Mouse (Mus musculus): ENCODE data around the gene Phrf1. TPM values are rescaled to one million over a fixed set of nuclear protein-coding genes. Genes with fewer than 3 reads are reported as not detected.
A peak's percentile ranks its signal among the peaks of the same experiment; 100 is the strongest.

Gene Phrf1
- polyA plus RNA-seq, 1 experiment from 2014 or later, result 43.5 TPM

DNA sequence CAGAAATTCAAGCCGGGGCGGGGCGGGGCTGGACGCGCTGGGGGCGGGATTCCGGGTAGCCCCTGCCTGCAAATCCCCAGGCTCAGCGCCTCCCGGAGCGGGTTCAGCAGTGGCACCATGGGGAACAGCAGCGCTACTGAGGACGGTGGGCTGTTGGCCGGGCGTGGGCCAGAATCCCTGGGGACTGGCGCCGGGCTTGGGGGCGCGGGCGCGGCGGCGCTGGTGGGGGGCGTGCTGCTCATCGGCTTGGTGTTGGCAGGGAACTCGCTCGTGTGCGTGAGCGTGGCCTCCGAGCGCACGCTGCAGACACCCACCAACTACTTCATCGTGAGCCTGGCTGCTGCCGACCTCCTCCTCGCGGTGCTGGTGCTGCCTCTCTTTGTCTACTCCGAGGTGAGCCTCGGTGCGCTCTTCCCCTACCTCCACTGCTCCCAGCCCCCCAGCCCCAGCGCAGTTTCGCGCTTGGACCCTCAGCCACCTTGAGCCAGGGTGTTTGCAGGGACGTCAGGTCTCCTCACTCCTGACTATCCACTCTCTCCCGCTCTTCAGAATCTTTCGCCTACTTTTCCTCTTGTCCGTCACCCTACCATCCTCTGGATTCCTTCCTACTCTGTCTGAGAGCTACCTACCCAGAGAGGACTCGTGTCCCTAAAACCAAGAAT, 63.5 kb downstream of the Phrf1 start, which contains the start of gene Drd4:
TSS of gene Drd4 (plus strand) at position 86 of the 662 bp plus-strand sequence.
- ATAC-seq (replicated peaks; ENCODE audit: extremely low read depth, insufficient read depth, low FRiP score), result no peak
- peak within 1 kb of the TSS; percentile 60 for H3K9ac ChIP-seq (ENCODE audit: low read length)
- H3K4me3 ChIP-seq (ENCODE audit: low read length), result peak within 1 kb of the TSS; percentile 51
- peaks cover 47% of the 10 kb centered on the region for H3K27me3 ChIP-seq (ENCODE audit: control insufficient read depth, insufficient read depth, low read length)
- peak within 1 kb of the TSS; percentile 75 for H3K4me2 ChIP-seq (ENCODE audit: low read depth, low read length)
- no peaks in the 10 kb centered on the region for H3K9me3 ChIP-seq (replicated peaks; ENCODE audit: control insufficient read depth, low read length)
- WGBS, result 5% methylated on average over 46 of the region's 46 CpGs
- H3K4me1 ChIP-seq (ENCODE audit: control insufficient read depth, insufficient read depth, low read length), result peaks cover 18% of the 10 kb centered on the region
- H3K36me3 ChIP-seq (ENCODE audit: control insufficient read depth, insufficient read depth), result peaks cover 3% of the 10 kb centered on the region
- H3K27ac ChIP-seq (ENCODE audit: low read length), result no peak within 1 kb of the TSS

DNA sequence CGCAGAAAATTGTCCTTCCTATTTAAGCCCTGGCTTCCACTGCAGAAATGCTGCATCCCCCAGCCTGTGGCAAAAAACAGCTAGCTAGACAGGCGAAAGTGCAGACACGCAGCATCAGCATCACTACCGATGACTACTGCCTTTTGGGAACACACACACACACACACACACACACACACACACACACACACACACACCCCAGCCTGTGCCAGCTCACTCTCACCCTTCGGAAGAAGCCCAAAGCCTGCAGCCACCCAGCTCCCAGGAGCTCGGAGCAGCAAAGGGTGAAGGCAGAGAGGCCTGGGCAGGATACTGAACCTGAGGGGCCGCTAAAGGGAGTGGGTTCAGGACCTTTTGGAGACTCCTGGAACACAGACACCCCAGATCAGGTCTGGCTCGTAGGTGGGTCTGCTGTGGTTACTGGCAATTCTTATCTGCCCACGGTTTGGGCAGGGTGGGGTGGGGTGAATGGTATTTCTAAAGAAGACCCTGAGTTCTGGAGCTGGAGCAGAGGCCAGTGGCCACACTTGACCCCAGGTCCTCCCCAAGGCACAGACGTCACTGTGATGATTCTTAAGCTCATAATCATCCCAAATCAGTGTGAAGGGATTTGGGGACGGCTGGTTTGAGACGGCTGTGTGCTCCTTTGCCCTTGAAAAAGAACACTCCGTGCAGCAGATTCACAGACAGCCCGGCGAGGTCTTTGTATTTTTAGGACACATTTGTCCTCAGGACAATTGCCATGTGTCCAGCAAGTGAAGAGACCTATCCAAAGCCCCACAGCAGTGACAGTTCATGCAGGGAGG, 64.2 kb downstream of the Phrf1 start:
- peak overlapping the region; percentile 51 for H3K4me3 ChIP-seq (ENCODE audit: low read length)
- peaks cover 47% of the 10 kb centered on the region for H3K27me3 ChIP-seq (ENCODE audit: control insufficient read depth, insufficient read depth, low read length)
- H3K9ac ChIP-seq (ENCODE audit: low read length), result no peak overlapping the region; the same call in 1 of the 2 replicates
- H3K4me2 ChIP-seq (ENCODE audit: low read depth, low read length), result peak overlapping the region; percentile 75; the same call in 1 of the 2 replicates
- H3K4me1 ChIP-seq (ENCODE audit: control insufficient read depth, insufficient read depth, low read length), result peaks cover 18% of the 10 kb centered on the region
- no peaks in the 10 kb centered on the region for H3K9me3 ChIP-seq (replicated peaks; ENCODE audit: control insufficient read depth, low read length)
- no peak for ATAC-seq (replicated peaks; ENCODE audit: extremely low read depth, insufficient read depth, low FRiP score)
- WGBS, result 43% methylated on average over 15 of the region's 15 CpGs
- peaks cover 6% of the 10 kb centered on the region for H3K36me3 ChIP-seq (ENCODE audit: control insufficient read depth, insufficient read depth)
- no peak overlapping the region for H3K27ac ChIP-seq (ENCODE audit: low read length)

DNA sequence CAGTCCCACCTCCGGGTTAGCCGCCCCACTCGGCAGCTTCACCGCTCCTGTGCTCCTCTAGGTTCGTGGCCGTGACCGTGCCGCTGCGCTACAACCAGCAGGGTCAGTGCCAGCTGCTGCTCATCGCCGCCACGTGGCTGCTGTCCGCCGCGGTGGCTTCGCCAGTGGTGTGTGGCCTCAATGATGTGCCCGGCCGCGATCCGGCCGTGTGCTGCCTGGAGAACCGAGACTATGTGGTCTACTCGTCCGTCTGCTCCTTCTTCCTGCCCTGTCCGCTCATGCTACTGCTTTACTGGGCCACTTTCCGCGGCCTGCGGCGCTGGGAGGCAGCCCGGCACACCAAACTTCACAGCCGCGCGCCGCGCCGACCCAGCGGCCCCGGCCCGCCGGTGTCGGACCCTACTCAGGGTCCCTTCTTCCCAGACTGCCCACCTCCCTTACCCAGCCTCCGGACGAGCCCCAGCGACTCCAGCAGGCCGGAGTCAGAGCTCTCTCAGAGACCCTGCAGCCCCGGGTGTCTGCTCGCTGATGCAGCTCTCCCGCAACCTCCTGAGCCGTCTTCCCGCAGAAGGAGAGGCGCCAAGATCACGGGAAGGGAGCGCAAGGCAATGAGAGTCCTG, 65.4 kb downstream of the Phrf1 start:
- peak overlapping the region; percentile 62 for H3K4me2 ChIP-seq (ENCODE audit: low read depth, low read length)
- peaks cover 6% of the 10 kb centered on the region for H3K36me3 ChIP-seq (ENCODE audit: control insufficient read depth, insufficient read depth)
- H3K4me1 ChIP-seq (ENCODE audit: control insufficient read depth, insufficient read depth, low read length), result peaks cover 18% of the 10 kb centered on the region
- peak overlapping the region; percentile 41 for H3K4me3 ChIP-seq (ENCODE audit: low read length)
- peak overlapping the region; percentile 37 for H3K9ac ChIP-seq (ENCODE audit: low read length)
- no peak for ATAC-seq (replicated peaks; ENCODE audit: extremely low read depth, insufficient read depth, low FRiP score)
- peaks cover 47% of the 10 kb centered on the region for H3K27me3 ChIP-seq (ENCODE audit: control insufficient read depth, insufficient read depth, low read length)
- 2% methylated on average over 53 of the region's 53 CpGs for WGBS
- no peak overlapping the region for H3K27ac ChIP-seq (ENCODE audit: low read length)
- H3K9me3 ChIP-seq (replicated peaks; ENCODE audit: control insufficient read depth, low read length), result no peaks in the 10 kb centered on the region

DNA sequence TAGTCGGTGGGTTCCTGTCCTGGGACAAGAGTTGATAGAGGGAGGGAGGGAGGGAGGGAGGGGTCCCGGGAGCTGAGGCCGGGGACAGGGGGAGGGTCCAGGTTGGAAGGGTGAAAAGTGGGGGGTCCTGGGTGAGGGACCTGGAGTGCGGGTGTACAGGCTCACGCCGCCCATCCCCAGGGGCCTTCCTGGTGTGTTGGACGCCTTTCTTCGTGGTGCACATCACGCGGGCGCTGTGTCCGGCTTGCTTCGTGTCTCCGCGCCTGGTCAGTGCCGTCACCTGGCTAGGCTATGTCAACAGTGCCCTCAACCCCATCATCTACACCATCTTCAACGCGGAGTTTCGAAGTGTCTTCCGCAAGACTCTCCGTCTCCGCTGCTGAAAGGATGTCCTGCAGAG, 65.9 kb downstream of the Phrf1 start:
- 5% methylated on average over 22 of the region's 22 CpGs for WGBS
- no peak overlapping the region for H3K9ac ChIP-seq (ENCODE audit: low read length)
- no peak for ATAC-seq (replicated peaks; ENCODE audit: extremely low read depth, insufficient read depth, low FRiP score)

DNA sequence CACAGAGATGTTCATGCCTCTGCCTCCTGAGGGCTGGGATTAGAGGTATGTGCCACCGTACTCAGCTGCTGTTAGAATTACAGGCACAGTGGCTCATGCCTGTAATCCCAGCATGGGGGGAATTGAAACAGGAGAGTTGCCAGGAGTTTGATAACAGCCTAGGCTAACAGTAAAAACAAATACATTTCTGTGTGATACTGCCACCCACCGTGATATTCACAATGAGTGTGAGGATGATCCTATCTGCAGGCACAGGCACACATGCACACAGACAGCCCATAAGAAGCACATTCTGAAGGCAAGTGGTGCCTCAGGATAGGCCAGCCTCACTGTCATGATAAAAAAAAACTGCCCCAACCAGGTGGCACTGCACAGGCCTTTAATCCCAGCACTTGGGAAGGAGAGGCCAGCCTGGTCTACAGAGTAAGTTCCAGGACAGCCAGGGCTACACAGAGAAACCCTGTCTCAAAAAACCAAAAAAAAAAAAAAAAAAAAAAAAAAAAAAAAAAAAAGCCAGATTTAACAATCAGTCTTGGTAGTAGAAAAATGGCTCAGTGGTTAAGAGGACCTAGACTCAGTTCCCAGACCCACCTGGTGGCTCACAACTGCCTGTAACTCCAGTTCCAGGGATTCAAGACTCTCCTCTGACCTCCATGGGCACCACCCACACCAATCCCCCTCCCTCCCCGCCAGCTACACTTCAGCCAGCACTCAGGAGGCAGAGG, 69.5 kb downstream of the Phrf1 start:
- no peak overlapping the region for H3K9ac ChIP-seq (ENCODE audit: low read length)
- H3K27ac ChIP-seq (ENCODE audit: low read length), result no peak overlapping the region
- WGBS, result 70% methylated on average over 3 of the region's 3 CpGs
- no peak overlapping the region for H3K4me3 ChIP-seq (ENCODE audit: low read length)
- H3K9me3 ChIP-seq (replicated peaks; ENCODE audit: control insufficient read depth, low read length), result no peaks in the 10 kb centered on the region
- H3K4me2 ChIP-seq (ENCODE audit: low read depth, low read length), result no peak overlapping the region
- no peak for ATAC-seq (replicated peaks; ENCODE audit: extremely low read depth, insufficient read depth, low FRiP score)
- peaks cover 12% of the 10 kb centered on the region for H3K4me1 ChIP-seq (ENCODE audit: control insufficient read depth, insufficient read depth, low read length)
- H3K27me3 ChIP-seq (ENCODE audit: control insufficient read depth, insufficient read depth, low read length), result peaks cover 24% of the 10 kb centered on the region
- peaks cover 23% of the 10 kb centered on the region for H3K36me3 ChIP-seq (ENCODE audit: control insufficient read depth, insufficient read depth)

More for the DNA sequence above, 65.9 kb downstream of the Phrf1 start:
- no peak overlapping the region for H3K27ac ChIP-seq (ENCODE audit: low read length)
- H3K27me3 ChIP-seq (ENCODE audit: control insufficient read depth, insufficient read depth, low read length), result peaks cover 47% of the 10 kb centered on the region
- peaks cover 18% of the 10 kb centered on the region for H3K4me1 ChIP-seq (ENCODE audit: control insufficient read depth, insufficient read depth, low read length)
- H3K4me2 ChIP-seq (ENCODE audit: low read depth, low read length), result peak overlapping the region; percentile 62
- peaks cover 9% of the 10 kb centered on the region for H3K36me3 ChIP-seq (ENCODE audit: control insufficient read depth, insufficient read depth)
- H3K9me3 ChIP-seq (replicated peaks; ENCODE audit: control insufficient read depth, low read length), result no peaks in the 10 kb centered on the region
- H3K4me3 ChIP-seq (ENCODE audit: low read length), result peak overlapping the region; percentile 41

DNA sequence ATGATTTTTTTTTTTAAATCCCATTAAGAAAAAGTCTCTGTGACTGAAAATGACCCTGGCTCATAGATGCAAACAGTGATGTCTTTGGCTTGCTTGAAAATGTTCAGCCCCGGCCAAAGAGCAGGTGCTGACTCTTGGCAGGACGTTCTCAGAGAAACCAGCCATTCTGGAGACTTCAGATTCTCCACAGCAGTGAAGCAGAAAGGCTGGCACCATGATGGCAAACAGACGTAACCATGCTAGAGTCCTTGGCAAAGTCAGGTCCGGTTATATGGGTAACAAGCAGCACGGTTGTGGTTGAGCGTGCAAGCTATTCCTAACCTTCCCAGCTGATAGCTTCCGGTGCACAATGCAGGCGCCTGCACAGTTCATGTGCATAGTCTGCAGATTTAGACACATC, 70.6 kb downstream of the Phrf1 start:
- H3K27ac ChIP-seq (ENCODE audit: low read length), result no peak overlapping the region
- H3K4me3 ChIP-seq (ENCODE audit: low read length), result no peak overlapping the region
- no peak overlapping the region for H3K4me2 ChIP-seq (ENCODE audit: low read depth, low read length)
- H3K9ac ChIP-seq (ENCODE audit: low read length), result no peak overlapping the region
- peaks cover 15% of the 10 kb centered on the region for H3K27me3 ChIP-seq (ENCODE audit: control insufficient read depth, insufficient read depth, low read length)
- ATAC-seq (replicated peaks; ENCODE audit: extremely low read depth, insufficient read depth, low FRiP score), result no peak
- no peaks in the 10 kb centered on the region for H3K9me3 ChIP-seq (replicated peaks; ENCODE audit: control insufficient read depth, low read length)
- 0 out of 2 replicates have a peak, but pooled peaks cover 1% of the 10 kb centered on the region for H3K4me1 ChIP-seq (ENCODE audit: control insufficient read depth, insufficient read depth, low read length)
- H3K36me3 ChIP-seq (ENCODE audit: control insufficient read depth, insufficient read depth), result peaks cover 29% of the 10 kb centered on the region
- WGBS, result 91% methylated on average over 8 of the region's 8 CpGs

DNA sequence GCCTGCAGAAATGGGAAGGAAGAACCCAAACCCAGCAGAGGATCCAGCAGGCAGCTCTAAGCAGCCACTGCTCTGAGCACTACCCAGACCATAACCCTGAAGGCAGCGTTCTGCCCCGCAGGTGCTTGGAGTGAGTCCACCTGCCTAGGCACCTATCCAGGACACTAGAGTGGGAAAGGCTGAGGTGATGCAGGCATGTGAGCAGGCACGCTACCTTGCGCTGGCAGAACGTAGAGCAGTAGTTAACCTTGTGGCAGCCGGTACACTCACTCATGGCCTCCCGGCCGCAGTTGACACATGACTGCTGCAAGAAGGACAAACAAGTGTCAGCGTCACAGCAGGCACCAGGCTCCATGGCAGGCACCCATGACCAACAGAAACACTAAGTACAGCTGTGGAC, 72.8 kb downstream of the Phrf1 start:
- peaks cover 41% of the 10 kb centered on the region for H3K36me3 ChIP-seq (ENCODE audit: control insufficient read depth, insufficient read depth)
- no peaks in the 10 kb centered on the region for H3K27me3 ChIP-seq (ENCODE audit: control insufficient read depth, insufficient read depth, low read length)
- no peak overlapping the region for H3K4me2 ChIP-seq (ENCODE audit: low read depth, low read length)
- no peak overlapping the region for H3K4me3 ChIP-seq (ENCODE audit: low read length)
- no peak overlapping the region for H3K9ac ChIP-seq (ENCODE audit: low read length)
- no peaks in the 10 kb centered on the region for H3K9me3 ChIP-seq (replicated peaks; ENCODE audit: control insufficient read depth, low read length)
- no peak for ATAC-seq (replicated peaks; ENCODE audit: extremely low read depth, insufficient read depth, low FRiP score)
- WGBS, result 96% methylated on average over 9 of the region's 9 CpGs
- no peak overlapping the region for H3K27ac ChIP-seq (ENCODE audit: low read length)
- H3K4me1 ChIP-seq (ENCODE audit: control insufficient read depth, insufficient read depth, low read length), result no peaks in the 10 kb centered on the region

DNA sequence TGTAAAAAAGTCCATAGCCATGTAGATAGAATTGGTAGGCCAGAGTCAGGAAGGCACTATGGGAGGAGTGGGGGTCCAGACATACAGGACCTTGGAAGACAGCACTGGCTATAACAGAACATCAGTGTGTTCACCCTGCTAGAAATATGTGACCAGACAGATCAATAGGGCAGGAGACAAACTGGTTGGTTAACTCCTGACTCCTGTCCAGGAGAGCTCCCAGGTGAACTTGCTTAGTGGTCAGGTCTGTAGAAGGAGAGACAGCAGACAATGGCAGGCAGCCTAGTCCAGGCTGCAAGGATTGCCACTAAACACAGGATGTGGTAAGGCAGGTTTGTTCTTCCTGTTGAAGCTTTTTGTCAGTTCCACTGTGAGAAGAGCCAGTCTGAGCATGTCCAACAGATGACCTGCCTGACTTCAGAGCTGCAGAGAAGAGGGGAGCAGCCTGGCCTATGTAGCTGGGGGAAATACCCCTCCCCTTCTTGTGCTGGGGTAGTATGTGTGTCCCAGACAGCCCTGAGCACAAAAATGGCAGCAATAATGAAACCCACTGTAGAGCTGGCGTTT, 74.2 kb downstream of the Phrf1 start:
- H3K27ac ChIP-seq (ENCODE audit: low read length), result no peak overlapping the region
- H3K4me1 ChIP-seq (ENCODE audit: control insufficient read depth, insufficient read depth, low read length), result no peaks in the 10 kb centered on the region
- no peak overlapping the region for H3K4me3 ChIP-seq (ENCODE audit: low read length)
- H3K9me3 ChIP-seq (replicated peaks; ENCODE audit: control insufficient read depth, low read length), result no peaks in the 10 kb centered on the region
- no peak overlapping the region for H3K4me2 ChIP-seq (ENCODE audit: low read depth, low read length)
- 0 out of 2 replicates have a peak, but pooled peaks have one; percentile 6 for ATAC-seq (replicated peaks; ENCODE audit: extremely low read depth, insufficient read depth, low FRiP score)
- H3K27me3 ChIP-seq (ENCODE audit: control insufficient read depth, insufficient read depth, low read length), result no peaks in the 10 kb centered on the region
- WGBS, result 75% methylated on average over 1 of the region's 1 CpGs
- H3K36me3 ChIP-seq (ENCODE audit: control insufficient read depth, insufficient read depth), result peaks cover 47% of the 10 kb centered on the region
- H3K9ac ChIP-seq (ENCODE audit: low read length), result no peak overlapping the region

Measured in heart, embryonic 16.5 days (tissue).